Mouse (Mus musculus) C2C12 (cell line): Measurements from ENCODE around the gene Olfr568.

ENCODE experiments used
- CEBPB ChIP-seq: IDR thresholded peaks from one replicate; pipeline ENCODE4 v1.6.1; 2011; ENCODE audit warnings: low read depth, mild to moderate bottlenecking, control low read depth, moderate library complexity
- CTCF ChIP-seq: IDR thresholded peaks from one replicate; pipeline ENCODE4 v1.5.1; 2011; ENCODE audit not compliant: control insufficient read depth, insufficient read depth, insufficient read length
- MYOD1 ChIP-seq: IDR thresholded peaks from one replicate; pipeline ENCODE4 v1.6.1; 2011; ENCODE audit warnings: low read depth; ENCODE audit not compliant: control insufficient read depth, insufficient read length
- MYOG ChIP-seq: IDR thresholded peaks from one replicate; pipeline ENCODE4 v1.6.1; 2011; ENCODE audit not compliant: control insufficient read depth, insufficient read length; ENCODE audit errors: extremely low read depth
- USF1 ChIP-seq: IDR thresholded peaks from one replicate; pipeline ENCODE4 v1.6.1; 2011; ENCODE audit warnings: low read depth, mild to moderate bottlenecking, control low read depth, moderate library complexity

DNA sequence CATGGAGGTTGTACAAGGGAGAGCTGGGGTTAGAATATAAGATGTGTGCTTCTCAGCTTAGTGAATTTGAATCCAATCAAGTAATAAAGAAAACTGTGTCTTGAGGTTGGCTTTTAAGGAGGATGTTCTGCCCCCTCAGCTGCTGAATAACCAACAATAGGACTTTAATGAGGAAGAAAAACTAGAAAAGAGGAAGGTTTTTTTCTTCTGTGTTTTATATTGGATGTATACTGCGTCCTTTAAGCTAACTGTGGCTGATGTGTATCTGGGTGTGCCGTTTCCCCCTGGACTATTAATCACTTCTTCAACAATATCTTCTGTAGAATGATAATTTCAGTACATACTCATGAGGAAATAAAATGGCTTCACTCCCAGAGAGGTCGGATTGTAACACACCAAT lies 50.2 kb downstream of the Olfr568 start:
- TF ChIP-seq CTCF (no peak), MYOG (no peak), MYOD1 (no peak), USF1 (no peak), CEBPB (no peak)
